Mouse (Mus musculus) kidney, postnatal 36 days (tissue): Measurements from ENCODE around the gene Il15.

Experiments used
- DNase-seq, 2 experiments: peaks; one replicate each; pipeline ENCODE4 v3.0.0; 2021 to 2022; ENCODE audit warnings: mixed read lengths in 2 of 2

Il15 gene

GRCm38 (mm10) chr8:82351268-82351943 lies 51.6 kb downstream of the Il15 start:
- peak; percentile 31 to 51 for DNase-seq

GRCm38 (mm10) chr8:82349299-82349698 lies 53.7 kb downstream of the Il15 start:
- DNase-seq: peak in 1 of 2 experiments; percentile 27

GRCm38 (mm10) chr8:82346485-82346884 lies 56.5 kb downstream of the Il15 start:
- DNase-seq: no peak

- no peak for DNase-seq
Observed at GRCm38 (mm10) chr8:82331675-82332234, 71.3 kb downstream of the Il15 start.

- no peak for DNase-seq
Observed at GRCm38 (mm10) chr8:82327986-82328652, 74.9 kb downstream of the Il15 start.

GRCm38 (mm10) chr8:82326061-82326460 lies 77.0 kb downstream of the Il15 start:
- DNase-seq: no peak

- DNase-seq: no peak
Observed at GRCm38 (mm10) chr8:82325586-82325985, 77.4 kb downstream of the Il15 start.

- DNase-seq: no peak
Observed at GRCm38 (mm10) chr8:82317446-82317845, 85.6 kb downstream of the Il15 start.

GRCm38 (mm10) chr8:82306424-82306823 lies 96.6 kb downstream of the Il15 start:
- no peak for DNase-seq

GRCm38 (mm10) chr8:82296256-82296655 lies 106.8 kb downstream of the Il15 start:
- no peak for DNase-seq

GRCm38 (mm10) chr8:82291659-82292058 lies 111.4 kb downstream of the Il15 start:
- DNase-seq: no peak

- DNase-seq: no peak
Observed at GRCm38 (mm10) chr8:82285866-82286265, 117.2 kb downstream of the Il15 start.

- no peak for DNase-seq
Observed at GRCm38 (mm10) chr8:82281995-82282394, 121.0 kb downstream of the Il15 start.
